Mouse (Mus musculus) kidney, adult 11 months (tissue): ENCODE measurements around the gene Ccdc171.
"Not testable (repeated sequence)": the region's sequence is repeated elsewhere in the genome, so short reads cannot be mapped to it uniquely, and the experiment has no call there.

Source experiments
- DNase-seq: peaks from one replicate; pipeline ENCODE4 v3.0.0; 2022

Ccdc171 gene

GRCm38 (mm10) chr4:83524843-83525689 lies at the start of gene Ccdc171:
Gene Ccdc171 (plus strand): TSS chr4:83525545.
- peak; percentile 92 for DNase-seq

- no peak for DNase-seq
Measured at GRCm38 (mm10) chr4:83485250-83485649, 40.1 kb upstream of the Ccdc171 start.

GRCm38 (mm10) chr4:83485735-83486116 lies 39.6 kb upstream of the Ccdc171 start:
- DNase-seq, result peak; percentile 64

GRCm38 (mm10) chr4:83486117-83486901 lies 39.0 kb upstream of the Ccdc171 start, which contains the start of gene Psip1:
Gene Psip1 (minus strand): TSS chr4:83486459.
- peak; percentile 75 for DNase-seq

GRCm38 (mm10) chr4:83489121-83489520 lies 36.2 kb upstream of the Ccdc171 start:
- DNase-seq, result no peak

- DNase-seq, result no peak
Measured at GRCm38 (mm10) chr4:83493112-83493511, 32.2 kb upstream of the Ccdc171 start.

GRCm38 (mm10) chr4:83497013-83497412 lies 28.3 kb upstream of the Ccdc171 start:
- DNase-seq, result not testable (repeated sequence)

GRCm38 (mm10) chr4:83500154-83501036 lies 24.9 kb upstream of the Ccdc171 start:
- no peak for DNase-seq

GRCm38 (mm10) chr4:83501037-83501430 lies 24.3 kb upstream of the Ccdc171 start:
- DNase-seq, result no peak

GRCm38 (mm10) chr4:83509600-83509999 lies 15.7 kb upstream of the Ccdc171 start:
- DNase-seq, result no peak

GRCm38 (mm10) chr4:83511083-83511482 lies 14.3 kb upstream of the Ccdc171 start:
- no peak for DNase-seq

GRCm38 (mm10) chr4:83512217-83512616 lies 13.1 kb upstream of the Ccdc171 start:
- DNase-seq, result no peak

- no peak for DNase-seq
Measured at GRCm38 (mm10) chr4:83512644-83513043, 12.7 kb upstream of the Ccdc171 start.

GRCm38 (mm10) chr4:83514183-83514582 lies 11.2 kb upstream of the Ccdc171 start:
- DNase-seq, result no peak

- no peak for DNase-seq
Measured at GRCm38 (mm10) chr4:83514976-83515669, 10.2 kb upstream of the Ccdc171 start.

GRCm38 (mm10) chr4:83516144-83516543 lies 9.2 kb upstream of the Ccdc171 start:
- not testable (repeated sequence) for DNase-seq

GRCm38 (mm10) chr4:83519148-83519547 lies 6.2 kb upstream of the Ccdc171 start:
- DNase-seq, result no peak

GRCm38 (mm10) chr4:83519807-83520206 lies 5.5 kb upstream of the Ccdc171 start:
- DNase-seq, result no peak

- DNase-seq, result no peak
Measured at GRCm38 (mm10) chr4:83520308-83520707, 5.0 kb upstream of the Ccdc171 start.

- no peak for DNase-seq
Measured at GRCm38 (mm10) chr4:83522066-83522465, 3.3 kb upstream of the Ccdc171 start.

GRCm38 (mm10) chr4:83524456-83524842 lies 896 bp upstream of the Ccdc171 start:
- no peak for DNase-seq

GRCm38 (mm10) chr4:83525690-83526055 lies 328 bp downstream of the Ccdc171 start:
- no peak for DNase-seq
